Mouse (Mus musculus): ENCODE measurements around the gene Tmem98. TPM values are rescaled to one million over a fixed set of nuclear protein-coding genes. Genes with fewer than 3 reads are reported as not detected.

Gene Tmem98
- polyA plus RNA-seq, 1 experiment from 2014 or later, result 55.4 TPM

DNA sequence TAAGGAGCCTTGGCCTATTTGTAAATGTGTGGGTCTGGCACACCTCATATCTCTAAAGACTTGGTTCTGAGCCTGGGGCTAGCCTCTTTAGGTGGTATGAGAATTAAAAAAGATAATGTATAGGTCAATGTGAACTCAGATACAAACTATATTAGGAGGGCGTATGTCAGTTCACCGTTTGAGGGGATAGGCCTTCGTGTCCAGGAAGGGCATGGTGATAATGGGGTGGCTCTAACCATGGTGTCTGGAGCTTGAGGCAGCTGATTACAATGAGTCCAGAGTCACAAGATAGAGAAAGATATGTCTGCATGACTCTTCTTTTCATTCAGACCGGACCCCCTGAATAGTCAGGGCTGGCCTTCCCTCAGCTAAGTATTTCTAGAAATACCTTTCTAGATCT, 15.7 kb upstream of the Tmem98 start:
- Histone ChIP-seq H3K27ac (no peak overlapping the region), H3K9ac (no peak overlapping the region)
- WGBS, result 97% methylated on average over 4 of the region's 4 CpGs

DNA sequence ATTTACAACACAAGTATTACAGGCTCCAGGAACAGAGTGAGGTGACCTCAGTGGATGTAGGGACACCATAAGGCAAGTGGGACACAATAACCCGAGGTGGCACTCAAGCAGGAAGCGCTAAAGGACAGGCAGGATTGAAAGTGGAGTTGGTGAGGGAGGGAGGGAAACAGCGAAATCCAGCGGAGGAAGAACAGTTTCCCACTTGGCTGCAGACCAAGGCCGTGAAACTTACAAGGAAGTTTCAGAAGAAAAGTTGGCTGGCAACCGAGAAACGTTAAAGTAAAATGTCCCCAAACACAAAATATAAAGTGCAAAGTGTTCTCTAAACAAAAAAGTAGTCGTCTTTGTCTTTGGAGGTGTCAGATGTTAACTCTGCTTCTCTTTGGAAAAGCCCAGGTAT, 14.5 kb upstream of the Tmem98 start:
- H3K4me3 ChIP-seq, result no peak overlapping the region
- 81% methylated on average over 8 of the region's 8 CpGs for WGBS

More for the DNA sequence above, 15.7 kb upstream of the Tmem98 start:
- no peaks in the 10 kb centered on the region for H3K9me3 ChIP-seq
- H3K36me3 ChIP-seq, result no peaks in the 10 kb centered on the region
- no peaks in the 10 kb centered on the region for H3K4me1 ChIP-seq
- no peak overlapping the region for H3K4me3 ChIP-seq
- no peaks in the 10 kb centered on the region for H3K27me3 ChIP-seq (replicated peaks)
- no peak for ATAC-seq (ENCODE audit: low FRiP score, low read depth)
- no peak overlapping the region for H3K4me2 ChIP-seq (replicated peaks)

DNA sequence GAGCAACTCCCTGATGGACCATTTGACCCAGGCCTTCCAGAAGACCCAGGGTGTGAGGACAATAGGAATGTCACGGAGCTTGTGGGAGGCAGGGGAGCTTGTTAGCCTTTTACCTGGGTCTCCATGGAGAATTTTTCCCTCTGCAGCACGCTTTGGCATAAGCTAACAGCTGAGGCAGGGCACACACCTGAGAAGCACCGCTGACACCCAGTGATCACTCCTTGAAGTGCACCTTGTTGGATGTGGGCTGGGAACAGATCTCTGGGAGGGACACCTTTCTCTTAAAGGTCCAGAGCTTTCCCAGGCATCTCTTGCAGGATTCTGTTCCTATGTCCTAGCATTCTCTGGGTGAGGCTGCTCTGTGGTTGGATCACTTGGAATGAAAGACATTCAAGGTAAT, 10.0 kb upstream of the Tmem98 start:
- 58% methylated on average over 3 of the region's 3 CpGs for WGBS
- Histone ChIP-seq H3K4me2 (replicated peaks) (no peak overlapping the region), H3K27ac (no peak overlapping the region), H3K27me3 (replicated peaks) (no peaks in the 10 kb centered on the region), H3K4me1 (no peaks in the 10 kb centered on the region), H3K9ac (no peak overlapping the region), H3K36me3 (no peaks in the 10 kb centered on the region), H3K4me3 (no peak overlapping the region), H3K9me3 (0 out of 2 replicates have a peak, but pooled peaks cover under 1% of the 10 kb centered on the region)
- no peak for ATAC-seq (ENCODE audit: low FRiP score, low read depth)

More for the DNA sequence above, 14.5 kb upstream of the Tmem98 start:
- no peaks in the 10 kb centered on the region for H3K36me3 ChIP-seq
- ATAC-seq (ENCODE audit: low FRiP score, low read depth), result no peak
- no peaks in the 10 kb centered on the region for H3K9me3 ChIP-seq
- H3K4me2 ChIP-seq (replicated peaks), result no peak overlapping the region
- H3K4me1 ChIP-seq, result no peaks in the 10 kb centered on the region
- H3K27me3 ChIP-seq (replicated peaks), result no peaks in the 10 kb centered on the region
- H3K9ac ChIP-seq, result no peak overlapping the region
- H3K27ac ChIP-seq, result no peak overlapping the region

DNA sequence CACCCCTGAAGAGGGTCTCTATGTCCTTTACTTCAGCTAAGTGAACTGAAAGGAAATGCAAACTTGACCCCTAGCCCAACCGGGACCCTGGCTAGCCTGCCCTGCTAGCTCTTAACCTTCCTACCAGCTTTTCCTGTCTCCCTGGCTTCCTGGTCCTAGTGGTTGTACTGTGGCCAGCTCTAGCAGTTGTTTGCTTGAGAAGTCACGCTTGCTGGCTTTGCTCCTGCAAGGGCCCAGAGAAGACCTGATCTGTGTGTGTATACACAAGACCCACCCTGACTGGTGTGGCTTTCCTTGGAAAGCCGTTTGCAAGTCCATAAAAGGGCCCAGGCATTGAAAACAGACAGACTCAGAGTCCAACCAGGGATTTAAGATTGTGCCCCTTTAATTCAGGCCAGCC, 7.3 kb upstream of the Tmem98 start:
- ATAC-seq (ENCODE audit: low FRiP score, low read depth), result no peak
- Histone ChIP-seq H3K4me2 (replicated peaks) (no peak overlapping the region), H3K4me1 (no peaks in the 10 kb centered on the region), H3K9ac (no peak overlapping the region), H3K4me3 (no peak overlapping the region), H3K27me3 (replicated peaks) (no peaks in the 10 kb centered on the region), H3K9me3 (0 out of 2 replicates have a peak, but pooled peaks cover 5% of the 10 kb centered on the region), H3K27ac (no peak overlapping the region), H3K36me3 (no peaks in the 10 kb centered on the region)
- WGBS, result 62% methylated on average over 3 of the region's 3 CpGs

DNA sequence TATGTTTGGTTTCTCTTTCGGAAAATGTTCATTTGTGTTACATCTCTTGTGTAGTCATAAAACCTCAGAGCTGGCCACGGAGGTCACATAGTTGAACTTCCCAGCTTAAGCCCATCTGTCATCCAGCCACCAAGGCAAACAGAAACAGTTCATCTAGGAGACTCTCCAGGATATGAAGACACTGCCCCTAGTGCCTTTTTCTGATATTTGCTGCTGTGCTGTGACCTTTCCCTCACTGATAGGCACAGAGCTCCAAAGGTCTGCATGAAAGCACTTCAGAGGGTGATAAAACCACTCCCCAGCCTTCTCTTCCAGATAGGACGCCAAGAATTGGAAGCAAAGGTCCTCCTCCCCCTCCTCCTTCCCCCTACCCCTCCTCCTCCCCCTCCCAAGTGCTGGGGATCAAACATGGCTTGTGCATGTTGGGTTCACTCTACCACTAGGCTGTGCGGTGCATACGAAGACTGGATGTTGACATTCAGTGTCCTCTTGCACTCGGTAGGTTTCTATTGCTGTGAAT, 1.4 kb upstream of the Tmem98 start:
- no peaks in the 10 kb centered on the region for H3K27me3 ChIP-seq (replicated peaks)
- H3K4me1 ChIP-seq, result peaks cover 21% of the 10 kb centered on the region
- H3K27ac ChIP-seq, result no peak overlapping the region
- H3K4me3 ChIP-seq, result no peak overlapping the region
- no peaks in the 10 kb centered on the region; the same call in 1 of the 2 replicates for H3K36me3 ChIP-seq
- ATAC-seq (ENCODE audit: low FRiP score, low read depth), result no peak
- no peak overlapping the region for H3K9ac ChIP-seq
- 74% methylated on average over 6 of the region's 6 CpGs for WGBS
- H3K9me3 ChIP-seq, result 0 out of 2 replicates have a peak, but pooled peaks cover 5% of the 10 kb centered on the region
- no peak overlapping the region for H3K4me2 ChIP-seq (replicated peaks)

DNA sequence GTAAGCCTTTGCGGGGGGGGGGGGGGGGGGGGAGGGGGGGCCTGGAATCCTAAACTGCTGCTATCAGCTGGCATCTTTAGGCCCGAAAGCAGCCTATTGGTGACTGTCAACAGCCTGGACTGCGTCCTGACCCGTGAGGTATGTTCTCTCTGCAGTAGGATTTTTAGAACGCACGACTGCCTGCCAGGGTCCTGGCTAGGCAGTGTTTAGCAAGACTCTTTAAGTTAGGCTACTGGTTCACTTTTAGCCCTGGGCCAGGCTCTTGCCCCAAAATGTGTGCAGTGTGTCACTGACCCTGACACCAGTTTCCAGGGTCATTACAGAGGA, 346 bp upstream of the Tmem98 start:
- WGBS, result 44% methylated on average over 5 of the region's 6 CpGs
- Histone ChIP-seq H3K4me2 (replicated peaks) (peak overlapping the region; percentile 92), H3K9me3 (0 out of 2 replicates have a peak, but pooled peaks cover 5% of the 10 kb centered on the region), H3K36me3 (peaks cover 6% of the 10 kb centered on the region), H3K9ac (peak overlapping the region; percentile 90), H3K4me1 (peaks cover 21% of the 10 kb centered on the region), H3K27me3 (replicated peaks) (no peaks in the 10 kb centered on the region), H3K27ac (no peak overlapping the region), H3K4me3 (peak overlapping the region; percentile 56)
- 0 out of 2 replicates have a peak, but pooled peaks have one; percentile 23 for ATAC-seq (ENCODE audit: low FRiP score, low read depth)

DNA sequence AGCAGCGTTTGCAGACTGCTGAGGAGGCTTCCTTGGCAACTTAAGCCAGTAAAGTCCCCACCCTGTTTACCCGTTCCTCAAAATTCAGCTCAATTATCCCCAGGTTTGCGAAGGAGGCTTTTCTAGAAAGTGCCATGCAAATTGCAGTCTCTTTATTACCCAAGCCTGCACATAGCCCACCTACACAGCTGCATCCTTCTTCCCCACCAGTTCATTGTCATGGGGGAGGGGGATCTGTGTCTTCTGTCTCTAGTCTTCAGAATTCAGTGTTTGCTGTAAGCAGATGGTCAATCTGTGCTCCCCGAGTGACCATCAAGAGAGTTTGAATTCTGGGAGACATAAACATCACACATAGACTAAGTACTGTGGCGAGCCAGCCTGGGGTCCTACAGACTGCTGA, 1.2 kb downstream of the Tmem98 start:
- Histone ChIP-seq H3K9ac (peak overlapping the region; percentile 90; the same call in 1 of the 2 replicates), H3K36me3 (peaks cover 21% of the 10 kb centered on the region), H3K9me3 (no peaks in the 10 kb centered on the region), H3K27ac (no peak overlapping the region), H3K27me3 (replicated peaks) (no peaks in the 10 kb centered on the region), H3K4me3 (peak overlapping the region; percentile 56), H3K4me2 (replicated peaks) (peak overlapping the region; percentile 92), H3K4me1 (peaks cover 21% of the 10 kb centered on the region)
- 0 out of 2 replicates have a peak, but pooled peaks have one; percentile 4 for ATAC-seq (ENCODE audit: low FRiP score, low read depth)
- whole genome bisulfite sequencing, result 13% methylated on average over 5 of the region's 5 CpGs

DNA sequence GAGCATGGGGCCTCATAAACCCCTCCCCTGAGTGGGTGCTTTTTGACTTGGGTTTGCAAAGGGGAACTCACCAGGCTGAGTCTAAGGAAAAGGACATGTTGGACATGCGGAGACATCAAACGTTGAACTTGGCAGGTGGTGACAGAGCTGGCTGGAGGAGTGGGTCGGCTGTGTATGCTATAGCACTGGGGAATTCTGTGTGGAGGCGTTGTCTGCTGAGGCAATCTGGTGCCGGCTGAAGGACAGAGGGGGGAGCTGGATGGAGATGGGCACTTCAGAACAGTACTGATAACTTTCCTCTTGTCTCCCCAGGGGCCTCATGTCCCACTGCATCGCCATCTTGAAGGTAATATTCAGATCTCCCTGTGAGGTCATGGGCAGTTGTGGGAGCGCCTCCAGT, 5.4 kb downstream of the Tmem98 start:
- no peak overlapping the region for H3K4me2 ChIP-seq (replicated peaks)
- no peaks in the 10 kb centered on the region for H3K27me3 ChIP-seq (replicated peaks)
- no peak for ATAC-seq (ENCODE audit: low FRiP score, low read depth)
- no peak overlapping the region for H3K4me3 ChIP-seq
- no peak overlapping the region for H3K9ac ChIP-seq
- H3K36me3 ChIP-seq, result peaks cover 28% of the 10 kb centered on the region
- 90% methylated on average over 7 of the region's 7 CpGs for WGBS
- no peaks in the 10 kb centered on the region for H3K9me3 ChIP-seq
- H3K4me1 ChIP-seq, result peaks cover 13% of the 10 kb centered on the region
- no peak overlapping the region for H3K27ac ChIP-seq

DNA sequence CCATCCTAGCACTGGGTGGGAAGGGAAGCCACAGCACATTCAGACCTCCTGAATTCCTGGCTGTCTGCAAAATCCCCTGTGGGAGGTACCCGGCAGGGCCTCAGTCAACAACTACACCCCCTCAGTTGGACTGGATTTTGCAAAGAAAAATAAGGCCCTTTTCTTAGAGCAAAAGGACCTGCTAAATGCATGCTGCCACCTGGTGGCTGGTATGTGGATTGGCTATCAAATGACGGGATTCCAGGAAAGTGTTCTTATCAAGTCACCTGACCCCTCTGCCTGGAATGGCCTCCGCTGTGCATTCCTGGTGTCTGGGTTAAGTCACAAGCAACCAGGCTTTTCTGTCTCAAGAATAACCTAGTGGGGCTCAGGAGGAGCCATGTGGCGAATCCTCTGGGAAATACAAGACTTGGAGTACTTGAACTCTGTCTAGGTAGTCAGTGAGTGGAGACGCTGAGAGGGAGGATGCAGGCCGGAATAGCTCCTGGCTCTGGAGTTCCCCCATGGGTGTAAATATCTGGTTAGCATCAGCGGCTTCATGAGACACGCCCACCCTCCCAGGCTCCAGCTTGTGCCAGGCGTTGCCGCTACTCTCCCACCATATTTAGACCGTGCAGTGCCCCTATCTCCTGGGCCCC, 8.2 kb downstream of the Tmem98 start:
- no peak for ATAC-seq (ENCODE audit: low FRiP score, low read depth)
- H3K4me1 ChIP-seq, result no peaks in the 10 kb centered on the region
- no peaks in the 10 kb centered on the region for H3K9me3 ChIP-seq
- no peak overlapping the region for H3K4me2 ChIP-seq (replicated peaks)
- H3K27ac ChIP-seq, result no peak overlapping the region
- 49% methylated on average over 11 of the region's 11 CpGs for WGBS
- H3K9ac ChIP-seq, result no peak overlapping the region
- H3K4me3 ChIP-seq, result no peak overlapping the region
- H3K27me3 ChIP-seq (replicated peaks), result no peaks in the 10 kb centered on the region
- peaks cover 43% of the 10 kb centered on the region for H3K36me3 ChIP-seq

DNA sequence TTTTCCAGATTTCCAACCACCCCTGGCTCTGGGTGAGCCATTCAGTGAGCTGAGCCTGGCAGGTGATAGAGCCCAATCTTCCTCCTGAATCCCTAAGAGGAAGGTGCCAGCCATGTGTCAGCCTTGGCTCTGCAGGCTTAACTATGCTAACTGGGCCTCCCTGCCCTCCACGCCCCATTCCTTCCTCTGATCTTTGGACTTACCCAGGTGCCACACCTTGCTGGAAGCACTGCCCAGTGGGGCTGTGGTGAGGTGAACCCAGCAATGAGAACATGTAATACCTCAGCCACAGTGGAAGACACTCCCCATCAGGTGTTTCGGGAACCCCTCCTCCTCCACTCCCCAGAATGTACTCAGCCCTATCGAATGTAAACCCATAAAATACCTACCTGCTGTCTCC, 10.1 kb downstream of the Tmem98 start:
- Histone ChIP-seq H3K9me3 (no peaks in the 10 kb centered on the region), H3K4me2 (replicated peaks) (no peak overlapping the region), H3K9ac (no peak overlapping the region), H3K4me3 (no peak overlapping the region), H3K36me3 (peaks cover 32% of the 10 kb centered on the region), H3K4me1 (no peaks in the 10 kb centered on the region), H3K27me3 (replicated peaks) (no peaks in the 10 kb centered on the region), H3K27ac (no peak overlapping the region)
- ATAC-seq (ENCODE audit: low FRiP score, low read depth), result no peak
- 82% methylated on average over 3 of the region's 3 CpGs for WGBS

DNA sequence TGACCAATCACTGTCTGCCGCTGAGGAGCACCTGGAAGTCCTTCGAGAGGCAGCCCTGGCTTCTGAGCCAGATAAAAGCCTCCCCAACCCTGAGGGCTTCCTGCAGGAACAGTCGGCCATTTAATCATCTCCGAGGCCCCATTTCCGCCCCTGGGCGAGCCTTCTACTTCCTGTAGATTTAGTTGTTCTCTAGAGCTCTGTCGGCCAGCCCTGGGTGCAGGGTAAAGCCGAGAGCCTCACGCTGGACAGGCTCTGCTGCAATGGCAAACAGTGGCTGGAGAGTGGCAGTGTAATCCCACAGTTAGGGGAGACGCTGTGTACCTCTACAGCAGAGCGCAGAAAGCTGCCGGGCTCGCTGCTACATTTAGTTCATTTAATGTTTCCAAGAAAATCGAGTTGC, 11.3 kb downstream of the Tmem98 start:
- 62% methylated on average over 14 of the region's 14 CpGs for WGBS
- ATAC-seq (ENCODE audit: low FRiP score, low read depth), result no peak
- peaks cover 22% of the 10 kb centered on the region for H3K36me3 ChIP-seq

DNA sequence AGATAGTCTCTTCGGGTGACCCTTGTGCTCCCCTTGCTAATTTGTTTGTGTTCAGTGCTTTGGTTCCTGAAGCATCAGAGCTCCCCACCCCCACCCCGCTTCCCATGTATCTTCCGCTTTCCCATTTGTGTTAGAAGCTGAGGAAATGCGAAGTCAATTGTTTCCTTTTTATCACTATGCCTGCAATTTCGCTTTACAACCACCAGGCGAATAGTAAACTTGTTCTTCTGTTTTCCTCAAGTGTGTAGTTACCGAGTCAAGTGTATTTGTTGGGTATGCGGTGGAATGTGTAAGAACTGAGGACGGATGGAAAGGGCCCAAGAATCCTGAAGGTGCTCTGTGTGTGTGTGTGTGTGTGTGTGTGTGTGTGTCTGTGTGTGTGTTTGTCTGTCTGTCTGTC, 11.8 kb downstream of the Tmem98 start:
- no peak overlapping the region for H3K4me3 ChIP-seq
- H3K9ac ChIP-seq, result no peak overlapping the region
- no peaks in the 10 kb centered on the region for H3K9me3 ChIP-seq
- peaks cover 20% of the 10 kb centered on the region for H3K36me3 ChIP-seq
- no peak overlapping the region for H3K27ac ChIP-seq
- no peak for ATAC-seq (ENCODE audit: low FRiP score, low read depth)
- no peaks in the 10 kb centered on the region for H3K4me1 ChIP-seq
- no peak overlapping the region for H3K4me2 ChIP-seq (replicated peaks)
- WGBS, result 74% methylated on average over 9 of the region's 9 CpGs
- no peaks in the 10 kb centered on the region for H3K27me3 ChIP-seq (replicated peaks)

More for the DNA sequence above, 11.3 kb downstream of the Tmem98 start:
- Histone ChIP-seq H3K4me1 (no peaks in the 10 kb centered on the region), H3K4me3 (no peak overlapping the region), H3K9ac (no peak overlapping the region), H3K27ac (no peak overlapping the region), H3K4me2 (replicated peaks) (no peak overlapping the region), H3K27me3 (replicated peaks) (no peaks in the 10 kb centered on the region), H3K9me3 (no peaks in the 10 kb centered on the region)

DNA sequence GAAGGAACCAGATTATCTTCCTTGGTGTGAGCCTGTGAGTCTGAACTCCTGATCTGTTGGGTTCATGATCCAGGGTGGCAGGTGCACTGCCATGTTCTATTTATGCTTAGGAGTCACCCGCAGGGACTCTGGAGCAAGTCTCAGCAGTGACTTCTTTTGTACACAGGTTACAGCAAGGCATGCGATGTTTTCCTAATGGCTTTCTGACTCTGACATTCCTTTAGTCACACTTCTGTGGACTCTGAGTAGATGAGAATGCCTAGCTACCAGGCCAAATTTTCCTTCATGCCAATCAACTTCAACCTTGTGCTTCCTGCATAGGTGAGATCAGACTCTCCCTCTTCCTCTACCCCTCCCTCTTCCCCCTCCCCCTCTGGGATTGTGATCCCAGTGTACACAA, 25.4 kb downstream of the Tmem98 start:
- no peak for ATAC-seq (ENCODE audit: low FRiP score, low read depth)
- Histone ChIP-seq H3K9me3 (no peaks in the 10 kb centered on the region), H3K4me1 (no peaks in the 10 kb centered on the region), H3K4me2 (replicated peaks) (no peak overlapping the region), H3K36me3 (no peaks in the 10 kb centered on the region), H3K27ac (no peak overlapping the region), H3K27me3 (replicated peaks) (no peaks in the 10 kb centered on the region), H3K4me3 (no peak overlapping the region), H3K9ac (no peak overlapping the region)
- 81% methylated on average over 2 of the region's 2 CpGs for WGBS

All from neural tube, embryonic 12.5 days (tissue).